Mouse (Mus musculus) T-cell, adult 2 months (primary cell): ENCODE measurements around the gene Il11ra1.
A peak's percentile ranks its signal among the peaks of the same experiment; 100 is the strongest.
"Not testable (repeated sequence)": the region's sequence is repeated elsewhere in the genome, so short reads cannot be mapped to it uniquely, and the experiment has no call there.

Experiments used
- DNase-seq: peaks from one replicate; pipeline ENCODE4 v3.0.0; 2022; ENCODE audit warnings: low spot score

Gene Il11ra1

DNA sequence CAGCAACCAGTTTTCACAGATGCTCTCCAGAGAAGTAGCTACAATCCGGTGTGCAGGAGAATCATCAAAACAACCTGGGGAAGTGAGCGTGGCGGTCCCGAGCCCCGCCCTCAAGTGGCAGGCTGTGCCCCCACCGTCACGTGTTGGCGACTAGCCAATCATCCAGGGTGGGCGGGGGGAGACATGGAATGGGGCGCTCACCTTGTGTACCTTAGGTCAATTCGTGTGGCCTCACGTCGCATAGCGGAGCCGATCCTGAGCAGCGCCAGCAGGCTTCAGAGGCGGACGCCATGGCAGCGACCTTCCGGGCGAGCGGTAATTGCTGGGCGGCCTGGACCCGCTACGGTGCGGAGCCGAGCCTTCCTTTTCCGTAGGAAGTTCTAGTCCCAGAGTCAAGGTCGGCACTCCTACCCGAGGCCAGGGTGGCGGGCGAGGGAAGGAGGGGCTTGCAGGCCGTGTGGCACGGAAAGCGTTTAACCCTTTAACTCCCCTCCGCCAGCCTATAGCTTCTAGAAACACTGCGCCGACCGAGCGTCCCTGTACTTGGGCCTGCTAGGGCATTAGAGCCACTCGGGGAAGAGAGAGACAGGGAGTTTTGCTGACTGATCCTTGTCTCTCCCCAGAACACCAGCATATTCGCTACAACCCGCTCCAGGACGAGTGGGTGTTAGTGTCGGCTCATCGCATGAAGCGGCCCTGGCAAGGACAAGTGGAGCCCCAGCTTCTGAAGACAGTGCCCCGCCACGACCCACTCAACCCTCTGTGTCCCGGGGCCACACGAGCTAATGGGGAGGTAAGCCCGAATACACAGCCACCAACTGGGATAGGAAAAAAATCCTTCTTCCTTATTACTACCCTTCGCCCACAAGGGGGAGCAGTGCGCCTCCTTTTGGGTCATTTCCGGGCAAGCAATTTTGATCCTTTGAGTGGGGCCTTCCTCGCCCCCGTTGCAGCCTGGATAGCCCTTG is 55.8 kb downstream of the Il11ra1 start, which contains the start of gene Sigmar1:
Gene Sigmar1 (minus strand): TSS at position 820 of the 968 bp plus-strand sequence.
- DNase-seq = peak; percentile 90

DNA sequence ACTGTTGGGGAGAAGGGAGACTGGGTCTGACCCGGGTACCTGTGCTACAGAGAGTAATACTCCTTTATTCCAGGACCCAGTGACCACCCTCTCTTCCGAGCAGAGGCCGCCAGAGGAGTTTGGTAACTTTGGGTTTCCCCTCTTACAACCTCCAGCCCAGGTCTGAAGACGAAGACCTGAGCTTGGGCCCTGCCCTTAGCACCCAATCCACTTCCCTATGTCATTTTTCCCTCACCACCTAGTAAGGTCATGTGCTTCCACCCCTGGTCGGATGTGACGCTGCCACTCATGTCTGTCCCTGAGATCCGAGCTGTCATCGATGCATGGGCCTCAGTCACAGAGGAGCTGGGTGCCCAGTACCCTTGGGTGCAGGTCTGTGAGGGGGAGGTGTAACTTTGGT is 56.7 kb downstream of the Il11ra1 start:
- no peak for DNase-seq

GRCm38 (mm10) chr4:41757321-41757720 is 57.5 kb downstream of the Il11ra1 start:
- DNase-seq = no peak

DNA sequence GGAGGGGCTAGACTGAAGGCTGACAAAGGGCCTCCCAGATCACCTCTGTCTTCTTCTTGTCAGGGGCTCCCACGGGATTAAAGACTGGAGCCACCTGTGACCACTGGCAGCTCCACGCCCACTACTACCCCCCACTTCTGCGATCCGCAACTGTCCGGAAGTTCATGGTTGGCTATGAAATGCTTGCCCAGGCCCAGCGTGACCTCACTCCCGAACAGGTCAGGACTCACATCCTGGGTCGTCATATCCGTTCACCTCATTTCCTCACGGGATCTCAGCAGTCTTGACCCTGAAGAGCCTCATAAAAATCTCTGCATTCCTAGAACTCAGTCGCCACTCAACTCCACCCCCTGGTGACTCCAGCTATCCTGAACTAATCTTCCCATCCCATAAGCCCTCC is 58.2 kb downstream of the Il11ra1 start:
- DNase-seq = no peak

GRCm38 (mm10) chr4:41758701-41759100 is 58.9 kb downstream of the Il11ra1 start:
- DNase-seq = no peak

GRCm38 (mm10) chr4:41759206-41759605 is 59.4 kb downstream of the Il11ra1 start:
- DNase-seq = no peak

- no peak for DNase-seq
Measured at GRCm38 (mm10) chr4:41759656-41760287, 60.0 kb downstream of the Il11ra1 start.

- DNase-seq = peak; percentile 11
Measured at GRCm38 (mm10) chr4:41760288-41760721, 60.5 kb downstream of the Il11ra1 start.

- DNase-seq = no peak
Measured at GRCm38 (mm10) chr4:41760911-41761310, 61.1 kb downstream of the Il11ra1 start.

GRCm38 (mm10) chr4:41761680-41762079 is 61.9 kb downstream of the Il11ra1 start:
- DNase-seq = no peak

GRCm38 (mm10) chr4:41762099-41762687 is 62.4 kb downstream of the Il11ra1 start:
- DNase-seq = no peak

DNA sequence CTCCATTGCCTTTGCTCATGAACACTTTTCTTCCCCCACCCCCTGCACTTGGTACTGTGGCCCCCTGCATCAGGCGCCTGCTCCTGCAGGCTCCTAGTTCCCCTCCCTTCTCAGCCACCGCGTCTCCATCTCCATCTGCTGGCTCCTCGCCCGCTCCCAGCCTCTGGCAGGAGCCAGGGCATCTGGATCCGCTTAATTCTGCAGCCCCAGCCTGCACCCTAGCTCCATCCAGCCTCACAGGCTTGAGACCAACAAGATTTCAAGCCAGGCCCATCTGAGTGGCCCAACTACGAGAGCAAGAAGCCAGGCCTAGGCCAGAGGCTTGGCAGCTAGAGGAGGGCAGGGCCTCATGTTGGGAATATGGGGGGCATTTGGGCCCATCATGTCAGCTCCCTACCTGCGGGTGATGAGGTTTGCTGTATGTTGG is 62.9 kb downstream of the Il11ra1 start:
- not testable (repeated sequence) for DNase-seq

- DNase-seq = not testable (repeated sequence)
Measured at GRCm38 (mm10) chr4:41763176-41763575, 63.4 kb downstream of the Il11ra1 start.

DNA sequence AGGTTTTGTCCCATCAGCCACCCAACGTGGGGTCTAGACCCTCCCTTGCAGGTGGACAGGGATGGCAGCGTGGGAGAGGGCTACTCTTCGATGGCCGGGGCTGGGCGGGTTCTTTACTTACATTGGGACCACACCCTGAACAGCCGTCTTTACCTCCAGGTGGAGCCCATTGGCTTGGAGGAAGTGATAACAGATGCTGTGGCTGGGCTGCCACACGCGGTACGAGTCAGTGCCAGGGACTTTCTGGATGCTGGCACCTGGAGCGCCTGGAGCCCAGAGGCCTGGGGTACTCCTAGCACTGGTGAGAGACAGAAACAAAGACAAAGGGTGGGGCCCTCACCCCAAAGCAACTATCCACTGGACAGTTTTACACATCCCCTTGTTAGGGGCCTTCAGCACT is 67.5 kb downstream of the Il11ra1 start:
- DNase-seq = not testable (repeated sequence)

- DNase-seq = not testable (repeated sequence)
Measured at GRCm38 (mm10) chr4:41772946-41773345, 73.2 kb downstream of the Il11ra1 start.

DNA sequence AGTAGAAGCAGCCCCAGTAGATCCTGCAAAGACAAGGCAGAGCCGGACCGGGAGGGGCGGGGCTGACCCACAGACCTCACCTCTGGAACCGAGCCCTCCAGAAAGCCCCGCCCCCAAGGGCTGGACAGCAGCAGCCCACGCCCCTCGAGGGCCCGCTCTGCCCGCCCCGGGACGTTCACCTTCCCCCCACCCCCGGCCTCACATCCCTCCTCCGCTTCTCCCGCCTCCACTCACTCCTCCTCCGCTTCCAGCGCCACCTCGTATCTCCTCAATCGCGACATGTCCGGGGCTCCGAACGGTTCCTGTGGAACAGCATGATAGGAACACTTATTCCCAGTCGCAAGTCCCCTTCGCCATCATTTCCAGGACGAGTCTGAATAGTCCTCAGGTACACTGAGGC is 73.7 kb downstream of the Il11ra1 start:
- DNase-seq = peak; percentile 59

DNA sequence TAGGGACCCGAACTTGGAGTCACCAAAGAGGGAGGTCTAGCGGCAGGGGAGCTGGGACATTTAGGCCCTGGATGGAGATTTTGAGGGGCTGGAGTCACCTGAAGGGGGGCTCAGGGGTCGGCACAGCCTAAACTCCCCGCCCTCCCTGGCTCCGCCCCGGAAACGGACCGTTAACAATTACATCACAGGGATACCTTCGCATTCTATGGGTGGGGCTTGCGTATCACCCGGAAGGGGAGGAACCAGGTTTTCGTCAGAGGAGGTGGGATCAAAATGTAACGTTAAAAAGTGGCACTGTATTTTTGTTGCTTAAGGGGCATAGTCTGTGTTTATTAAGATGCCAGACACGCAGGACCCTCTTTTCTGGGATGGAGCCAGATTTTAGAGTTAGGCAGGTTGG is 74.2 kb downstream of the Il11ra1 start, which contains the start of gene Ccl27a:
Gene Ccl27a (minus strand): TSS at position 246 of the 400 bp plus-strand sequence.
- DNase-seq = peak; percentile 85

DNA sequence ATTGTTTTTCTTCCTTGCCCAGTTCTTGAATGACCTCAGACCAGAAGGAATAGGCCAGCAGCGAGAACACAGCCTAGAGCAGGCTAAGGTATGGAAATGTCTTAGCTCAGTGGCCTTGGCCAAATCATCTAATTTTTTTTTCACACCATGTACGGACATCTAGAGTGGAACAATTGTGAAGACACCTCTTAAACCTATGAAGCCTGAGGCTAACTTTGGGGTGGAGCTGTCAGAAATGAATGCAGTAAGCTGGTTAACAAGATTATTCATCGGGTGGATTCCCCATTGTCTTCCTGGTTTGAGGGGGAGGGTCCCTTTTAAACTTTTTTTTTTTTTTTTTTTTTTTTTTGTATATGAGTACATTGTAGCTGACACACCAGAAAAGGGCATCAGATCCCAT is 74.7 kb downstream of the Il11ra1 start:
- not testable (repeated sequence) for DNase-seq

DNA sequence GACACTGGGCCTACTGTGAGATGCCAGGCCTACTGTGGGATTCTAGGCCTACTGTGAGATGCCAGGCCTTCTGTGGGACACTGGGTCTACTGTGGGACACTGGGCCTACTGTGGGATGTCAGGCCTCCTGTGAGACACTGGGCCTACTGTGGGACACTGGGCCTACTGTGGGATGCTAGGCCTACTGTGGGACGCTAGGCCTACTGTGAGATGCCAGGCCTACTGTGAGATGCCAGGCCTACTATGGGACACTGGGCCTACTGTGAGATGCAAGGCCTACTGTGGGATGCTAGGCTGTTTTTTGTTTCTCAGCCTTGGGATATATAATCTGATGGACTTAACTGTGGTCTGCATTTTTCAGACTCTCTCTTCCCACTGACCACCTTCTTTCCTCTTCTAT is 76.1 kb downstream of the Il11ra1 start:
- DNase-seq = not testable (repeated sequence)

DNA sequence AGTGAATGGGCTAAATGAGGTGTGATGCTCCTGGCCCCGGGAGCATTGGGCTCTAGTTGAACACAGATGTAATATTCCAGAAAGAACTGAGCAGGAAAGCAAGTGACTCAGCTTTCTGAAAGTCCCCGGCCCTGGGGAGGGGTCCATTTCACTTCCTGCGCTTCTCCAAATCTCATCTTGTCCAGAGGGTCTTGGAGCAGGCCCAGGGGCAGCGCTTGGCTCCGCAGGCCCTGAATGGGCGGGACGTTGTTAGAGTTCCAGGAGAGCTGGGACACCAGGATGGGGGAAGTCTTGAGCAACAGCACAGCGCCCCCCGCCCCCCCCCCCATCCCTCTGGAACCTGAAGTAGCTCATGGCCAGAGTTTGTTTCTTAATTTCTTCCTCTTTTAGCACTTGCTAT is 81.5 kb downstream of the Il11ra1 start:
- DNase-seq = not testable (repeated sequence)

DNA sequence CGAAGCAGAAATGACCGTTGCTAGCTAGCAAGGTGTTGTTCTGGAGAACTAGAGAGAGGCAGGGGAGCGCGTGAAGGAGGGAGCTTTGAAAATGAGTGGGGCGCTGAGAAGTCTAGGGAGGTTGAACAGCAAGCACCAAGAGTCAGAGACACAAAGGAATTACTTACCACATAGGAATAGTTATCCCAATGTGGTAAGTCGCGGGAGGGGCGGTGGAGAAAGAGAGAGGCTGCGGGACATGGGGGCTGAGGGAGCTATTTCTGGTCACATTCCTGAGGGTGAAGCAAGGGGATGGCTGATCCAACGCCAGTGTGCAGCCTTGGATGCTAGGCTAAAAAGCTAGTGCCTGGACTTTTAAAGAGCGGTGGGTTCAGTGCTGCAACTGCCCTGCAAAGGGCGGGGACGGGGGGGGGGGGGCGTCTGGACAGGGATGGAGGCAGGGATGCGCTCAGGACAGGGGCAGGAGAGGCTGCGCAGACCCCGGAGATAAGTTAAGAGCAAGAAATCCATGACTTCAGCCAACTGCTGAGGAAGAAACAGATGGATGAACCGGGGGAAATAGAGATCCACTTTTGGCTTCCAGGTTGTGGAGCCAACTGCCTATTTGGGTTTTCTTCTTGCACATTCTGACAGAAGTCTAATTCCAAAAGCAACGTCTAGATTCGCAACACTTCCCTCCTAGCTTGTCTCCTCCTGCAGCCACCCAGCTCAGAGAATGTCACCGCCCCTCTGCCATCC is 82.1 kb downstream of the Il11ra1 start:
- DNase-seq = not testable (repeated sequence)

- DNase-seq = not testable (repeated sequence)
Measured at GRCm38 (mm10) chr4:41782711-41783110, 82.9 kb downstream of the Il11ra1 start.
